Mouse (Mus musculus): ENCODE measurements at regions not wholly inside any gene's neighbourhood (a gene's known extent, or its start where the extent isn't known, plus 50 kb on each side); places are given as distances from the start of the nearest gene placed in this dataset.

DNA sequence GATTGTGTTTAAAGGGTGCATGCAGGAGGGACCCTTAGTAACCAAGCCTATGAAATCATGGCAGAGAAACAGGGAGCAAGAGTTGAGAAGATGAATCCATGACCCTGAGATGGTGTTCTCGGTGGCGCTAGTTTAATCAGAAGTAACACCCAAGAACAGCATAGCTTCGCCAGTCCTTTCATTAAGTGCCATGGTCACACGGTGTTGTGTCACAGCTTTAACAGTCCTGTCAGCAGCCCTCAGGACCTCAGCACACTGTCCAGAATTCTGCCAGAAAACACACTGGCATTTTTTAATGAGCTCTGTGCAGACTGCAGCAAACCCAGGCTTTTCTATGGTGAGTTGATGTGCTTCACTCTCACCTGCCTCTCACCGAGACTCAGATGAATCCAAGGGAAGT is 320.6 kb upstream of the 2610301B20Rik start:
- DNase-seq (ENCODE audit: extremely low spot score, low spot score): no peak

DNA sequence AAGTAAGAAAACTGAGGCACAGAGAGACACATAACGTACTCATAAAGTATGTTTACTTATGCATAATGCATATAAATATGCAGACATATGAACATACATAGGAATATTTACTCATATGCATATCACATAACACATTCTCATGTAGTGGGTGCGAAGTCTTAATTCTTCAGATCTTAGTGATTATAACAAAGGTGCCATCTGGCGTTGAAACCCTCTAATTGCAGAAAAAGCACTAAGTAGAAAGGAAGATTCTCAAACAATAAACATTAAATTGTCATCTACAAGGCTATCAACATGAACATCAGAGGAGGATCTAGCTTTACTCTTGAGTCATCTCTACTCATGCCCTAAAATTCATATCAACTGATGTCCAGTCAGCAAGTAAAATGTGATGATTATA is 314.2 kb upstream of the 2610301B20Rik start:
- no peak for DNase-seq (ENCODE audit: extremely low spot score, low spot score)

DNA sequence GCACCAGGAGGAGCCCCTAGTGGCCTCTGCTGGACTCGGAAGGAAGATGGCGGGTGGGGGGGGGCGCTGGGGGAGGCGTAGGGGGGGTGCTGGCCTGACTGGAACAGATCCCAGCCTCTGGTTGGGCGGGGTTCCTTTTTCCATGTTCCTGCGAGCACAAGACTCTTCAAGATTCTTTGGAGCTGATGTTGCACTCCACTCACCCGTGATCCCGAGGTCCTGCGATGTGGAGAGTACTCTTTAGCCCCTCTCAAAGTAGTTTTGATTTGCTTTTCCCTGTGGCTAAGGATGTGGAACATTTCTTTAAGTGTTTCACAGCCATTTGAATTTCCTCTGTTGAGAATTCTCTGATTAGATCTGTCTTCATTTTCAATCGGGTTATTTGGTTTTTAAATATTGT is 269.8 kb upstream of the 2610301B20Rik start:
- no peak for DNase-seq (ENCODE audit: extremely low spot score, low spot score)

DNA sequence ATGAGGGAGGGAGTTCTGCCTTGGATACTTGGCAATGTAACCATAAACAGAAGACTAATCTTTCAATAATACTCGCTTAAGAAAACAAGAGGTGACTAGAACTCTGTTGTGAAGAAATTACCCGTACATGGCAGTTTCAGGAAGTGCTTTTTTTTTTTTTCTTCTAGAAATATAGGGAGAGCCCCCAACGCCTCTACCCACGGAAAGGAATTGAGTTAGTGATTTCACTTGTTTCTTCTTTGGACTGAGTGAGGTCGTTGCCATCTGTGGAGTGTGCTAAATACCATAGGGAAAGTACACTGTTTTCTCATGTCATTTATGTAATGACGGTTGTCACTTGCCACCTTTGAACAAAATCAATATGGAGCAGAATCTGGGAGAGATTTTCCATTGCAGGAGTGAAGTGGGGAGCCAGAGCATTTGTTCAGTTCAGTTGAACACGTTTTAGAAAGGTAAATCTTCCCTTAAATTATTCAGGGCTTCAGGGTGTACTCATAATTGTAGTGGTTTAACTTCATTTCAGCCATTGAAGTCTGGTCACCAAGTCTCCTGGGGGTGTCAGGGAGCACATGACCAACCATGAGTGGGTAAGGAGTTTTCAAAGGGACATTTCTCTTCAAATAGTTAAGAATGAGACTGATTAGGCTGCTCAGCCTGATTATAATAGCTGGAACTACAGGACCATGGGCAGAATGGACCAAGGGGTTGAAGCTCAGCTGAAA is 266.3 kb upstream of the 2610301B20Rik start:
- no peak for DNase-seq (ENCODE audit: extremely low spot score, low spot score)

DNA sequence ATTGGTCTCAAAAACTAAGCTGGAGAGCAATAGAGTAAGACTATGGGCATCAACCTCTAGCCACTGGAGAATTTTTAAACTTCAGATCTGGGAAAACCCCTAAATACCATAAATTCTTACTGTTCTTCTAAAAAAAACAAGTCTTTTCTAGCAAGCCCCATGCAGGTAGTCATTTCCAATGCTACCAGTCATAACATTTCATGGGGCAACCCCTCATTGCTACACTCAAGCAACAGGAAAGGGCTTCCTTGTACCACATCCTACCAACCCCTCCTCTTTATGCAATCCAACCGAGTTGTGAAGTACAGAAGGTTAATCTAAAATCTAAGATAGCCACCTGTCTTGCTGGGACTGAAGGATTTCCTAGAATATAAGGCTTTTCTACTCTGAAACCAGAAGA is 263.5 kb upstream of the 2610301B20Rik start:
- no peak for DNase-seq (ENCODE audit: extremely low spot score, low spot score)
